Mouse (Mus musculus): Measurements from ENCODE around the gene Mthfd1l. TPM values are rescaled to one million over a fixed set of nuclear protein-coding genes. Genes with fewer than 3 reads are reported as not detected.
A peak's percentile ranks its signal among the peaks of the same experiment; 100 is the strongest.

Gene Mthfd1l
- polyA plus RNA-seq, 1 experiment from 2014 or later: 13.0 TPM

DNA sequence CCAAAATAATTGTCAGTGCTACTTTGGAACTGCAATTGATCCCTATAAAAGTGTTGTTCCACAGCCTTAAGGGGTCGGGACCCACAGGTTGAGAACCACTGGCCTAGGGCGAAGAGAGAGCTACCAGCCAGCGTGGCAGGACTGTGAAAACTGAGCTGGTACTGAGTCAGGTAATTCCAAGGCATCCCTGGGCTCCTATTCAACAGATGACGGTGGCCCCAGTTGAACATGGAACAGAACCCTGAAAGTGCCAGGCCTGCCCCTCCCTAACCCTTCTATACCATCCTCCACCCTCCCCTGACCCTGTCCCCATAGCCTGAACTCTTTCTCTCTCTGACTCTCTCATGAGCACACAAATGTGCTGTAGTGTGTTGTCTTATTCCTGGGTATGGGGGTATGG is 77.3 kb downstream of the Mthfd1l start:
- no peak for ATAC-seq (ENCODE audit: extremely low read depth, insufficient number of reproducible peaks, low FRiP score, low TSS enrichment)
- peaks cover 17% of the 10 kb centered on the region for H3K4me1 ChIP-seq
- H3K9me3 ChIP-seq: no peaks in the 10 kb centered on the region
- H3K4me3 ChIP-seq: no peak overlapping the region
- H3K36me3 ChIP-seq: peaks cover 33% of the 10 kb centered on the region
- H3K9ac ChIP-seq: no peak overlapping the region
- WGBS: 91% methylated on average over 4 of the region's 4 CpGs
- no peak overlapping the region for H3K27ac ChIP-seq (replicated peaks)
- no peak overlapping the region for H3K4me2 ChIP-seq
- no peaks in the 10 kb centered on the region for H3K27me3 ChIP-seq (replicated peaks)

DNA sequence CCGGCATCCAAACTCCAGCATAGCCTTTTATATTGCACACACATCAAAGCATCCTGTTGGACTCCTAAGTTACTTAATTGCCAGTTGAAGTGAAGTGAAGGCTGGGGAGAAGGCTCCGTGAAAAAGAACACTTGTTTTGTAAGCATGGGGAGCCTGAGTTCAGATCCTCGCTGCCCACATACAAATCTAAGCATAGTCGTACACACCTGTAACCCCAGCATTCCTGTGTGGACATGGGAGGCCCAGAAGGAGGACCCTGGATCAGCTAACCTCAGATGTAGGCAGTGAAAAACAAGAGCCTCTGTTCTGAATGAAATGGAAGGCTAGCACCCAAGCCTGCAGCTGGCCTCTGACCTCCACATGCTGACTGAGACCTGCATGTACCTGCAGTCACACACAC is 79.8 kb downstream of the Mthfd1l start:
- WGBS: 89% methylated on average over 4 of the region's 4 CpGs
- H3K36me3 ChIP-seq: peaks cover 32% of the 10 kb centered on the region
- H3K9me3 ChIP-seq: no peaks in the 10 kb centered on the region

DNA sequence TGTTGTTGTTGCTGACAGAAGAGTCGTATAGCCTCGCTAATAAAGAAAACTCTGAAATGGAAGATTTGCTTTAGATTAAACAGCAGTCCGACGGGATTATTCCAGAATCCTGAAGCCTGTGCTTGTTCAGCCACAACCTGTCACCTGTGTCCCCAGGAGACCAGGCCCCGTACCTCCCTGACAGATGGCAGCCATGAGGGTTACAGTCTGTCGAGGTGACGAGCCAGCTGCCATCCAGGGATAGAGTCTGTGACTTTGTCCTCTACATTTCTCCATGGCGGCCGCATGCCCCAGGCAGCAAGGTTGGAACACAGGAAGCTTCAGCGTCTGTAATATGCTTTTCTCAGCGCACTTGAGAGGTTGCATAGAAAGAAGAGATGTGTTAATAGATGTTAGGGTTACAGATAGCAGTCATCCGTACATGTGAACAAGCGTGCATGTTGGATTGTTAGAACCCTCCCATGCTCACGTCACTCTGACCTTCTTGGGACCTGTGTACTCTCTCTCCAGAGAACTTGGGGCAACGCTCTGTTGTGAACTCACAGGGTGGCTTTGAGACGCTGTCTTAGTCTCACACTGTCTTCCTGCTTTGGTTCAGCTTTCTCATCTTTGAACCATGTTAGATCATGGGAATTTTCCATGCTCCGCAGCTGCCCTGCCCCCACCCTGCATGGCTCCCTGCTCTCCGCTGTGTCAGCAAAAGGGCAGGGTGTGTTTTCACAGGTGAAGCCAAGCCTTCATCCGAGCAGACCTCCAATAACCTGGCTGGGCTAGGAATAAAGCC is 80.6 kb downstream of the Mthfd1l start:
- peaks cover 29% of the 10 kb centered on the region for H3K36me3 ChIP-seq
- no peak overlapping the region for H3K9ac ChIP-seq
- H3K4me2 ChIP-seq: no peak overlapping the region
- H3K9me3 ChIP-seq: no peaks in the 10 kb centered on the region
- 77% methylated on average over 19 of the region's 19 CpGs for WGBS
- no peak overlapping the region for H3K27ac ChIP-seq (replicated peaks)
- ATAC-seq (ENCODE audit: extremely low read depth, insufficient number of reproducible peaks, low FRiP score, low TSS enrichment): no peak
- no peaks in the 10 kb centered on the region for H3K27me3 ChIP-seq (replicated peaks)
- H3K4me1 ChIP-seq: peaks cover 18% of the 10 kb centered on the region
- H3K4me3 ChIP-seq: no peak overlapping the region

More for the DNA sequence above, 79.8 kb downstream of the Mthfd1l start:
- no peak overlapping the region for H3K4me3 ChIP-seq
- H3K4me1 ChIP-seq: peaks cover 14% of the 10 kb centered on the region
- H3K27ac ChIP-seq (replicated peaks): no peak overlapping the region
- H3K4me2 ChIP-seq: no peak overlapping the region
- ATAC-seq (ENCODE audit: extremely low read depth, insufficient number of reproducible peaks, low FRiP score, low TSS enrichment): no peak
- no peak overlapping the region for H3K9ac ChIP-seq
- H3K27me3 ChIP-seq (replicated peaks): no peaks in the 10 kb centered on the region

DNA sequence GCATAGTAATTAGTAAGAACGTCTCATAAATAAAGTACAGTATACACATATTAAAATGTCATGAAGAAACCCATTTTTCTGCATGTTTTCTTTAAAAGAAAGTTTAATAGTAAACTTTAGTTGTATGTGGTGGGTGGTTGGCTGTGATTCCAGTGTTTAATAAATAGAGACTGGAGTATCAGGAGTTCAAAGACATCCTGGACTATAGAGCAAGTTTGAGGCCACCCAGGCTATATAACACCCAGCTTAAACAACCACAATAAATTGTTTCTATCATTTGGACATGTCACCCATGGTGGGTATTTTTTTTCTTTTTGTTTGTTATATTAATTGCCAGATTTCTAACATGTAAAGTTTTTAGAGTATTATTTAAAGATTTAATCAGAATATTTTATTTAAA is 81.7 kb downstream of the Mthfd1l start:
- H3K27me3 ChIP-seq (replicated peaks): no peaks in the 10 kb centered on the region
- no peak for ATAC-seq (ENCODE audit: extremely low read depth, insufficient number of reproducible peaks, low FRiP score, low TSS enrichment)
- H3K27ac ChIP-seq (replicated peaks): no peak overlapping the region
- H3K4me2 ChIP-seq: no peak overlapping the region
- no peak overlapping the region for H3K4me3 ChIP-seq
- H3K36me3 ChIP-seq: peaks cover 26% of the 10 kb centered on the region
- WGBS: 84% methylated on average over 1 of the region's 1 CpGs
- H3K4me1 ChIP-seq: peaks cover 21% of the 10 kb centered on the region
- no peak overlapping the region for H3K9ac ChIP-seq
- H3K9me3 ChIP-seq: no peaks in the 10 kb centered on the region

DNA sequence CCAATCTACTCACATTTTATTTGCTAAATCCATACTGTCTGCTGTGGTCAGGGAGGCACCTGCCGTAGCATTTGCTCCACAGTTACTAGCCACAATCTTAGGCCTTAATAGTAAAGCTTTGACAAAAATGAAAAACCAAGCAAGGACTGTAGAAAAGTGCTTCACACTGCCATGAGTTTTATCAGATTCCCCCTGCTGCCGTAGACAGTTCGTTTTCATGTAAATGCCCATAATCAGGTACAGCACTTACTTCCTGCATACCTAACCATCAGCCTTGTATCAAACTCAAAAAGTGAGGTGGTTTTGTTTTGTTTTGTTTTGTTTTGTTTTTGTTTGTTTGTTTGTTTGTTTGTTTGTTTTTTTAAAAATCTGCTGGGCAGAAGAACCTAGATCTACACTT is 84.5 kb downstream of the Mthfd1l start:
- no peak for ATAC-seq (ENCODE audit: extremely low read depth, insufficient number of reproducible peaks, low FRiP score, low TSS enrichment)
- 84% methylated on average over 3 of the region's 3 CpGs for WGBS

DNA sequence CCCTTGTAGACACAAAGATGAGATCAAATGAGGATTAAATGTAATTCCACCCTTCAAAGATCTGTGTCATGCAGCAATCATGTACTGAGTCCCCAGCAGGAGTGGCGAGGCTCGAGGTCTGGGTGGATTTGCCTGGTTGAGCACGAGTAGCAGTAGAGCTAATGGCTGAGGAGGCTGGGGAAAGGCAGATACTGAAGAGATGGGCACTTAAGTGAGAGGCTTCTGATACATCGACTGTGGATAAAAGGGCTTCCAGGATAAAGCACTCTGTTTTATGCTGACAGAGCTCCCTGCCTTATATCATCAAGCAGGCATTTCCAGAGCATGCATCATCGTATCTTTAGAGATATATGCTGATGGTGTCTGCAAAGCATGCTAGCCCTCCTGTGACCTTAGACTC is 84.9 kb downstream of the Mthfd1l start:
- ATAC-seq (ENCODE audit: extremely low read depth, insufficient number of reproducible peaks, low FRiP score, low TSS enrichment): no peak
- Histone ChIP-seq H3K9ac (no peak overlapping the region), H3K27ac (replicated peaks) (peak overlapping the region; percentile 33; the same call in 1 of the 2 replicates), H3K4me1 (peaks cover 25% of the 10 kb centered on the region), H3K9me3 (no peaks in the 10 kb centered on the region), H3K4me3 (no peak overlapping the region), H3K36me3 (peaks cover 5% of the 10 kb centered on the region; the same call in 1 of the 2 replicates), H3K27me3 (replicated peaks) (no peaks in the 10 kb centered on the region), H3K4me2 (no peak overlapping the region)
- 23% methylated on average over 5 of the region's 5 CpGs for WGBS

More for the DNA sequence above, 84.5 kb downstream of the Mthfd1l start:
- Histone ChIP-seq H3K36me3 (peaks cover 9% of the 10 kb centered on the region; the same call in 1 of the 2 replicates), H3K4me3 (no peak overlapping the region), H3K4me2 (no peak overlapping the region), H3K4me1 (peaks cover 25% of the 10 kb centered on the region), H3K9ac (no peak overlapping the region), H3K27me3 (replicated peaks) (no peaks in the 10 kb centered on the region), H3K27ac (replicated peaks) (no peak overlapping the region), H3K9me3 (no peaks in the 10 kb centered on the region)

DNA sequence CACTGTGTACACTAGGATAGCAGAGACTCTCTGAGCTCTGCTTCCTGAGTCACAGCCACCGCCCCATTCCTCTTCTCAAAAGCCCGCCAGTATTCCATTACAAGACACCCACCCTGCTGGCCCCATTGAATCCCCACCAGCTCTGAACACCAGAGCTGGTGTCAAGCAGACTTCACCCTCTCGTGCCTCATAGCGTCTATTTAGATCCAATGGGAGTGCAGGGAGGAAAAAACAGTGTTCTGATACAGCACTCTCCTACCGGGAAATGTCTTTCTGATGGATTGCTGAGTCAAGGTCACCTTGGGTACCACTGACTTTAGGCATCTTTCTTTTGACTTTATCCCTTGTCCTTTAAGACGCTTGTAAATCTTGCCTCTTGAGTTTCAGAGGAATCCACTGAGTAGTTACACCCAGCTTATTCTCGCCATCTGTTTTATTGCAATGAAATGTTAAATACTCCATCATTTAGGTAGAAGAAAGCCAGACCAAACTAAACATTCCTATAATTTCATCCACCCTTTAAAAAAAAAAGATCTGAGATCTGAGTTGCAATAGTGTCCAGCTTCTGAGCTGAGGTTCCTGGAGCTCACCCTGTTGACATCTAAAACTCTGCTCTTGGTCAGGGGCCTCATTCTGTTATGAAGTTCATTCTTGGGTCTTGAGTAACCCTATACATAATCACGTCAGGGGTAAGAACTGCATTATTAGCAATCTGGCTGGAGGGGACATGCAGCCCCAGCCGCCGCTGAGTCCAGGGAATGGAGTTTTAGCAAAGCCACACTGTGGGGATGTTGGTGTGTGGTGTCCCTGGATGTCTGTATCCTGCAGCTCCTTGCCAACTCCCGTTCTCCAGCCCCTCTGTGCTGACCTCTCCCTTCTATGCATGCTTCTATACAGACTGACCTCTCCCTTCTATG is 88.4 kb downstream of the Mthfd1l start:
- Histone ChIP-seq H3K27me3 (replicated peaks) (no peaks in the 10 kb centered on the region), H3K36me3 (peaks cover 14% of the 10 kb centered on the region), H3K9ac (no peak overlapping the region), H3K4me1 (peaks cover 22% of the 10 kb centered on the region), H3K9me3 (no peaks in the 10 kb centered on the region), H3K4me3 (no peak overlapping the region), H3K27ac (replicated peaks) (peak overlapping the region; percentile 1; the same call in 1 of the 2 replicates), H3K4me2 (no peak overlapping the region)
- no peak for ATAC-seq (ENCODE audit: extremely low read depth, insufficient number of reproducible peaks, low FRiP score, low TSS enrichment)
- WGBS: 73% methylated on average over 11 of the region's 11 CpGs

DNA sequence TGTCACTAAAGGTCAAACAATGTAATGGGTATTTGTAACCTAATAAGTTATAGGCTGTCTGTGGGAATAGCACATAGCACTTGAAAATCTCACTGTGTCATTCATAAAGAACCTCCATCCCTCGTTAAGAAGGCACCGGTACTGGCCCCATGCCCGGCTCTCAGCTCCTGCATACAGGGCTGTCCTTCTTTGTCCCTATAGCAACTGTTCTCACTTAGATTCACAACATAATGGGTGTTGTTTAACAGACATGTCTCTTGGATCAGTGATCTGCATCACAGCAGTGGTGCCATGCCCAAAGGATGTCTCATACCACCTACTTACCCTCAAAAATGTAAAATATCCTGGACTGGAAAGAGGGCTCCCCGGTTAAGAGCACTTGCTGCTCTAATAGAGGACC is 90.6 kb downstream of the Mthfd1l start:
- peaks cover 8% of the 10 kb centered on the region for H3K4me1 ChIP-seq
- no peaks in the 10 kb centered on the region for H3K27me3 ChIP-seq (replicated peaks)
- H3K27ac ChIP-seq (replicated peaks): no peak overlapping the region
- H3K9ac ChIP-seq: no peak overlapping the region
- no peaks in the 10 kb centered on the region for H3K9me3 ChIP-seq
- H3K36me3 ChIP-seq: peaks cover 14% of the 10 kb centered on the region
- H3K4me2 ChIP-seq: no peak overlapping the region
- no peak for ATAC-seq (ENCODE audit: extremely low read depth, insufficient number of reproducible peaks, low FRiP score, low TSS enrichment)
- WGBS: 78% methylated on average over 4 of the region's 4 CpGs
- H3K4me3 ChIP-seq: no peak overlapping the region

DNA sequence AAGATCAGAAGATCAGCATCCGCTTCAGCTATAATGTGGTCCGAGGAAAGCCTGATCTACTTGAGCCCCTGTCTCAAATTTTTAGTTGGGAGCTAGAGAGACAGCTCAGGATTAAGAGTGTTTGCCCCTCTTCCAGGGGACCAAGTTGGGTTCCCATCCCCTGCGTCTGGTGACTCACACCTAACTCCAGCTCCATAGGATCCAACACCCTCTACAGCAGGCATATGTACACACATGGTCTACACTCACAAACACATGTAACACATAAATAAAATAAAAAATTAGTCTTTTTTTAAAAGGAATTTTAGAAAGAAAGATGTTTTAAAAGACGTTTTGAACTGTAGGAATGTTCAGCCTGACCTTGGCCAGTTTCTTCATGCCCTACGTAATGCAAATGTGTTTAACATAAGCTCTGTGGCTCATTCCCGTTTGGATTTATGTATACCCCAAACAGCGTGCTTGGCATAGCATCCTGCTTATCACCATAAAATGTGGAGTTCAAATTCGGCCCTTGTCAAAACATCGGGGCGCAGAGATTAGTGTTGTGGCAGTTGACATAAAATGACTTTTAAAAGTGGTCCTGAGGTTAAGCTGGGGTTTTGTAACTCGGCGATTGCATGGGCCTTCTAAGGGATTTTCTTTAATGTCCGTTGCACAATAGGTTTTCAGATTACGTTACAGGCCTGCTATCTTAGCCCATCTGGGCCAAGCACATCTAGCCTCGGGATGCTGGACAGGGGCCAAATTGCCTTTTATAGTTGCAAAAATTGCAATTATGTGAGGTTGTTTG is 92.6 kb downstream of the Mthfd1l start:
- H3K9me3 ChIP-seq: no peaks in the 10 kb centered on the region
- ATAC-seq (ENCODE audit: extremely low read depth, insufficient number of reproducible peaks, low FRiP score, low TSS enrichment): no peak
- H3K9ac ChIP-seq: no peak overlapping the region
- peaks cover 14% of the 10 kb centered on the region for H3K36me3 ChIP-seq
- WGBS: 77% methylated on average over 15 of the region's 15 CpGs
- peaks cover 6% of the 10 kb centered on the region; the same call in 1 of the 2 replicates for H3K4me1 ChIP-seq
- H3K27me3 ChIP-seq (replicated peaks): no peaks in the 10 kb centered on the region
- H3K4me3 ChIP-seq: no peak overlapping the region
- no peak overlapping the region for H3K27ac ChIP-seq (replicated peaks)
- no peak overlapping the region for H3K4me2 ChIP-seq

DNA sequence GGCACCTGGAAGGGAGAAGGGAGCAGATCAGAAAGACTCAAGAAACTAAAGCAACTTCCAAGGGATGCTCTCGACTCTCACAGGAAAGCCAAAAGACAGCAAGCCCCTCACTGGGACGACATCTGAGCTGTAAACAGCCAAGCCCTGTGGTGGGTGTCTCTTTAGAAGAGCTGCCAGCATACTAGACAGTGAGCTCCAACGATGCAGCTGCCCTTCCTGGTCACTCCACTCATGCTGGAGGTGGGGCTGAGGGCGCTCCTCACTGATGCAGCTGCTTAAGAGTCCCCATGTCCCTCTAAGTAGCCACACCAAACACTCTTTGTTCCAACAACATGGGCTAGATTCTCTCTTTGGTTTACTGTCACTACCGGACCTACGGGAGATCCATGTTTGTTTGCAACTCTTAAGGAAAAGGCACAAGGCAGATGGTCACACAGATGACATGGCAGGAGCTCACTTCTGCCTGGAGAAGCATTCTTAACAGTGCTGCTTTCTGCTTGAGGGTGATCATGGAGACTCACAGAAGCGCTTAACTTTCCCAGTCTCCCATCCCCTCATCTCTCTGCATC is 96.4 kb downstream of the Mthfd1l start:
- Histone ChIP-seq H3K4me3 (no peak overlapping the region), H3K27ac (replicated peaks) (no peak overlapping the region), H3K9ac (no peak overlapping the region), H3K36me3 (0 out of 2 replicates have a peak, but pooled peaks cover 6% of the 10 kb centered on the region), H3K4me1 (peaks cover 16% of the 10 kb centered on the region), H3K27me3 (replicated peaks) (no peaks in the 10 kb centered on the region), H3K4me2 (no peak overlapping the region), H3K9me3 (no peaks in the 10 kb centered on the region)
- ATAC-seq (ENCODE audit: extremely low read depth, insufficient number of reproducible peaks, low FRiP score, low TSS enrichment): no peak
- WGBS: 79% methylated on average over 7 of the region's 7 CpGs

Data from heart, embryonic 13.5 days (tissue).